Mouse (Mus musculus) cerebellum, adult 9-10 months (tissue): ENCODE measurements at regions not wholly inside any gene's neighbourhood (a gene's known extent, or its start where the extent isn't known, plus 50 kb on each side); places are given as distances from the start of the nearest gene placed in this dataset.

Source experiments
- DNase-seq: peaks from one replicate; pipeline ENCODE4 v3.0.0; 2022

DNA sequence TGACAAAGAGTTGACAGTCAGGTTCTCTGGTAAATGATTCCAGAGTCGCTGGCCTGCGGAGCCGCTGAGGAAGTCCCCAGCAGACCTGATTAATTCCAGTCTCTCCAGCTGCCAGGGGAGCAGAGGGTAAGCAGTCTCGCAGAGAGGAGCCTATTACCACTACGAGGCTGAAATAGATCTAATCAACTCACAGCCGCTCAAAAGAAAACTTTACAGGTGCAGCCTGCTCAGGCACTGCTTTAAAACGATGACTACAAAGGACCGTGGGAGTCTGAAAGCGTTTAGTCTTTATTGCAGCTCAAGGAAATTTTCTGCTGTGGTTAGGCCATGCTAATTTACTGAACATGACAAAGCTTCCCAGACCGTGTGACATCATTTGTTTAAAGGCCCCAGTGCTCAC is 462.3 kb upstream of the Pou3f3 start:
- no peak for DNase-seq

DNA sequence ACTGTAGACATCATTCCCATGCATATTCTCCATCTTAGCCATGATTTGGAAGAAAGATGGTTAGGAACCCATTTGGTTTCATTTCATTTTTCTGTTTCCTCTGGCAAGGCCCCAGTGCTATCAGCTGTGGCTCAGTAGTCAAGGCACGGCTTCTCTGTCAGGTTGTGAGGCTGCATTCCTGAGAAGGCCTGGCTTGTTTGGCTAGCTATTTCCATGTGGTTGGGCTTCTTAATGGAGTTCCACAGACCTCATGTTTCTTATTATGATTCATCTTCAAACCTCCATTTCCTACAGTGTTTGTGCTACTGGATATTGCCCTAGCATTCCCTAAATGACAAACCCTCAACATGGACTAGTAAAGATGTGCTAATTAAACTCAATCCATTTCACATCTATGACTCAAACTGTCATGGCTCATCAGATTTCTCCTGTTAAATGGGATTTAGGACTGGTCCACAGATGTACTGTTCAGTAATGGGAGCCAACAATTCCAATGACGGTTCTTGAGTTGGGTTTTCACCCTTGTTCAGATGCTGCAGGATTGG is 459.0 kb upstream of the Pou3f3 start:
- no peak for DNase-seq

DNA sequence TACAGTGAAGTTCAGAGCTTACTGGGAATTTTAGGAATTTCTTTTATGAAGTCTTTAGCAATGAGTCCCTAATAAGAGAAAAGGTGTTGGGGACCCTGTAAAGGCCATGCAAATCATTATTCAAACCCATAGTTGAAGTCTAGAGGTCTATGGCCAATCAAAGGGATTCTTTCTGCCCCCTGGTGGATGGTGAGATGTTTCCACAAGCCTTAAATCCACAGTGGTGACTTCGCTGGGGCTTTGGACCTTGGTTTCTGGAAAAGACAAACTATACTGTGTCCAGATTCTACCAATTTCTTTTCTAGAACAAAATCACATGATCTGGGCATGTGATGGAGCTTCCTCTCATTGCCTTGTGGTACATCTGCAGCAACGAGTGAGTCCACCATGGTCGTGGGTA is 457.2 kb upstream of the Pou3f3 start:
- DNase-seq: no peak

DNA sequence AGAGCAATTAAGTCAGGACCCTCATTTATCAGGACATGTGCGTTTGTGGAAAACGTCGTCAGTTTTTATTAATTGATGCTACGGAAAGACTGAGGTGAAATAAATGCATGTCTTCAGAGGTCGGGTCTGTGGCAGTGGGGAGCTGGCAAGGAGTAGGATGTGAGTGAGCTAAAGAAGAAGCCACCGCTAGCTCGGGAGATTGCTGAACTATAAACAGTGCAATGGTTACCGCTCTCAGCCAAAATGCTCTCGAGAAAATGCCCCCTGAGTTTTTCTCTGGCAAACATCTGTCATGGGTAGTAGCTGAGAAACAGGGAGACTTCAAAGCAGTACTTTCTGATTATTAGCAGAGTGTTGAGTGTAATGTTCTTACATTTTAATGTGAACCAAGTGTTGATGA is 454.4 kb upstream of the Pou3f3 start:
- no peak for DNase-seq

DNA sequence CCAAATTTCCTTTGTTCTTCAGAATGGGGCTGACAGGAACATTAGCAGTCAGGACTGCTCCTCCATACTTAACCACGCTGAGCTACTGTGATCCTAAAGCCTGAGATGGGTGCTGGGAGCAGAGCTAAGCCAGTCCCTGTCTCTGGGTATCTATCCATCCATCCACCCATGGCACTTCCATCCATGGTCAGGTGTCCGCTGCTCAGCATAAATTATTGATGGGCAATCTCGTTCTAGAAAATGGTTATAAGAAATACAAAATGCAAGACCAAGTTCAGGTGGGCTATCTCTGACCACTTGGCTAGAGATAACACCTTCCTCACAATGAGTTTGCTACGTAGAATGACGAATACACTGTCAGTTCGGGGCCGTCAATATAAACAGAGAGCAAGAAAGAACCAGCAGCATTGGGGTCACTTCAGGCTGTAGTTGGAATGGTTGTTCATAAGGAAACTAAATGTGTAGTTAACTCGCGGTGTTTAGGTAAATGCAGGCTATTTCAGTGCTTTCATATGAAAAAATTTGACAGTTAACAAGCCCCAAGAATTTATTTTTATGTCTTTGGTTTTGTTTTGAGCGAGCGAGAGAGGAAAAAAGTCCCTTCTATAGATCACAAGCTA is 453.9 kb upstream of the Pou3f3 start:
- DNase-seq: no peak

DNA sequence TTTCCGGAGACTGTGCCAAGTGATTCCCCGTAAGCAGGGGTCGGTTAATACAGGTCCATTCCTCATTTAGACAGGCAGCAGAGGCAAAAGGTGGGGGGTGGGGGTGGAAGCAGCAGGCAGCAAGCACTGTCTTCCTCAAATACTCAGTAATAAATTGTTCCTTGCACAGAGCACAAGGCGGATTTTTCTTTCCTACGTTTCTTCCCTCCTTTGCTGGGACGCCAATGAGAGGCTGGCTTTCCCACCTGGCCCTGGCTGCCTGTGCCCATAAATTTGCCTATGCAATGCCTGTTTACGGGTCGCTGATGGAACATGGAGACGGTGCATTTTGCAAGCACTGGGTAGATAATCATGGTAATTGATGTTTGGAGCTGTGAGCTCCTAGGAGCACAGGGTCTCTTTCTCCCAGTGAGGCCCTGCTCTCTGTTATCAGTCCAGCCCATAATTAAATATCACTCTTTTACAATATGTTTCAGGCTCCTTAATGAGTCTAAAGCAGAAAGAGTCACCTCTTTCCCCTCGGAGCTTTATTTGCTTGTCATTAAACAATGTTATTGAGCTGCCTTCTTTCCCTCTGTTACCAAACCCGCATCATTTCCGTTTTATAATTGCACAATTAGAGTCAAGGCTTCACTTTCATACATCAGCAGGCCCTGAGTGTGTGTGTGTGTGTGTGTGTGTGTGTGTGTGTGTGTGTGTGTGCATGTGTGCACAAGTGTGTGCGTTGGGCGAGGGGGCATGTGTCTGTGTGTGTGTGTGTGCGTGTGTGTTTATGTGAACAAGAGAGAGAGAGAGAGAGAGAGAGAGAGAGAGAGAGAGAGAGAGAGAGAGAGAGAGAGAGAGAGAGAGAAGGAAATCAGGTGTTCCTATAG is 452.7 kb upstream of the Pou3f3 start:
- no peak for DNase-seq

DNA sequence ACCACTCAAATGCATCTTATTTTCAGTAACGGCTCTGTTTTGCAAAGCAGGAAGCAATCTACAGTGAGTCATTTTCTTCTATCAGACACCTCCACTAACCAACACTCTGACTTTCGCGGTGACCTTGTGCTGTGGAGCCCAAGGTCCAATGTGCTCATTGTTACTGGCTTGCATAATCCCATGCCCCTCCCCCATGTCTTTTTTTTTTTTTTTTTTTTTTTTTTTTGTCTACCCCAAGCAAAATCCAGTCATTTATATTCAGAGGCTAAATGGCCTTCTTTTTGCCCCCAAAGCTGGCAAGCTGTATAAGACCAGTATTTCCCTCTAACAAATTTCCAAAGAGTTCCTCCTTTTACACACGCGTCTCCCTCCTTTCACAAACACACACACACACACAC is 452.1 kb upstream of the Pou3f3 start:
- DNase-seq: no peak

DNA sequence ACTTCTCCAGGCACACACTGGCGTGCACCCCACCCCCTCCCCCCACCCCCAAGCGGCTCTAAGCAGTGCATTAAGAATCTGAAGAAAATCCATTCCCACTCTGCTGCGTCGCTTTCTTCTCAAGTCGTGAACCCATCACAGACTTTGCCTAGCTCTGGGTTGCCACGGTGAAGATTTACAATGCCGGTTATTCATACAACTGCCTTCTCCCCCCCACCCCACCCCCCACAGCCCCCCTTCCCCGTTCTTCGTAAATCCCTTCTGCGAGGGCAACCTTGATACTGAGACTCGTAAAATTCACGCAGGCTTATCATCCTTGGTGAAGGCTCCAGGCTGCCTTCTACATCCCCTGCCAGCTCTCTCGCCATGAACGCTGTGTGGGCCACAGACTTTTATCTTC is 451.7 kb upstream of the Pou3f3 start:
- no peak for DNase-seq

DNA sequence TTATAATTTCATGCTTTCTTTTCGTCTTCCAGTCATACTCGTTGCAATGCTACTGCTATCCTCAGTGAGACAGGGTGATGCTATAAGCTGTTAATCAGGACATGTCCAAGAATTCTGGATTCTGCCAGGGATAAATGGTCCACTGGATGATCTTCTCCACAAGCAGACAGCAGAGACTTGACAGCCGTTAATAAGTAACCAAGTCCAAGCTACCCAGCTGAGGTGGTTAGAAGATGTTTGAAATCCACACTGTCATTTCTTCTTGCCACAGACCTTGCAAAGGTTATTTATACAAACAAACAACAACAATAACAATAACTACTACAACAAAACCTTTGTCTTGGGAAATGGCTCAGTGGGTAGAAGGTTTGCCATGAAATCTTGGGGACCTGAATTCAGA is 443.2 kb upstream of the Pou3f3 start:
- no peak for DNase-seq

DNA sequence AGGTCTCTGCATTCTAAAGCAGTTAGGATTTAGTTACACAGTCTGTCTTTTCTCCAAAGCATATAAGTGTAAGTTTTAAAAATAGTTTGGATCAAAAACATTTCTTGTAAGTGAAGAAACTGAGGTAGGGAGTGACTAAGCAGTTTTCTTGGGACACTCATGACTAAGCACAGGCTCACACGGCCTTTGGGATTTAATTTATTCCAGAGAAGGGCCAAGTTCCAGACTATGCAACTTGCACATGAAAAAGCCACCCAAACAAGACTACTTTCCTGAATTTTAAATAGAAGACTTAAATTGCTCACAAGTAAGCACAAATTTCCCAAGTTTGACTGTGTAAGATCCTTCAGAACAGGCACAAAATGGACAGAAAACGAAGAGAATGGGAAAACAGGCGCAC is 441.8 kb upstream of the Pou3f3 start:
- DNase-seq: no peak

DNA sequence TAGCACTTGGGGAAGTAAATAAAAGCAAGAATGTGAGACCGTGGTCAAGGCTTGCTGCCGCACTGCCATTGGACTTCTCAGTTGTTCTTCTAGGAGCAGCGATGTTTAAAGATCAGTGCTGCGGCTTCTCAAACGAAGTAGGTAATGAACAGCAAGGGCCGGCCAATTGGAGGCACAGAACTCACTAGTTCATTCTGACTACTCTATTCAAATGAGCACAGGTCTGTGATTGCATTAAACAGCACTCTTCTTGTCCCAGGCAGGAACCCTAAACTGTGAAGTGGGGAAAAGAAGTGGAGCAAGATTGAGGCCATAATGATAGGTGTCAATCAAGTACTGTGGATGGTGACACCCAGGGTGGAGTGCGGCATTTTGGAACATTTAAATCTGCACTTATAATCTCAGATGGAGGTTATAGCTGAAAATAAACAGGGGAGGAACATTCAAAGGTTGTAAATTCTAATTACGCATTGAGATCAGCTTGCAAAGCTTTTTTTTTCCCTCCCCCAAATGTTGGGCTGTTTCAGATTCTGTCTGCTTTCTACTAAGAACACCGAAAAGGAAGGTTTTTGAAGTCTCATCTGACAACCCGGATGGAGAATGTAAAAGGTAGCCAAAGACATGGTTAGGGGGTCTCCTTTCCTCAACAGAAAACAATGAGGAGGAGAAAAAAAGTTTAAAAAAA is 438.5 kb upstream of the Pou3f3 start:
- no peak for DNase-seq

DNA sequence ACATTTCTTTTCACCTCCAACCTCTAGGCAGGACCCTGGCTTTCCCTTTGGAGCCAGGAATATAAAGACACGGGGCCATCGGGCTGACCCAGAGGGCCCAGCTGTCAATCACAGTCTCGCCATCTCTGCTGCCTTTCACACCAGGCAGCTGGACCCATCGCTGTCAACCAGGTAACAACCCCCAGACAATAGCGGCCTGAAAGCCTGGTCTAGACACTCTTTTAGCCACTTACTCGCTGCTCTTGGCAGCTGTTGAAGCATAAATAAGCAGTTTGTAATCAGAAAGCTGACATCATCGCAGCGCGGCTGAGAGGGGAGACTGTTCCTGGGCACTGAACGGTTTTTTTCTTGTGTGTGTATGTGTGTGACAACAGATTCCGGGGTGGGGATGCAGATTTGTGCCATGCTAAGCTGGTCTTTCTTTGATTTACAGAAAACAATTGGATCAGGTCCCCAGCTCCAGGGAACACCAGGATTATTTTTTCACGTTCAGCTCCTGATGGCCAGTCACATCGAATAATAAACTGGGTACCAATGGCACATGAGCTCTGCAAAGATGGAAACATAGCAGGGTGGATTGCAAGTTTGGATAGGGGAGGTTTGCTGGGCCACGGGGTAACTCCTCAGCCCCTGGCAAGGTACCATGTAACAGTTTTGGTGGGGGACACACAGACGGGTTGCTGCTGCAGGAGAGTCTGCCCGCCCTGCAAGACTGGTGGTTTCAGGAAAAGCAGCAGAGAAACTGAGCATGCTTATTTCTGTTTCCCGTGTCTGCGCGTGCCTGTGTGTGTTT is 437.6 kb upstream of the Pou3f3 start:
- no peak for DNase-seq

DNA sequence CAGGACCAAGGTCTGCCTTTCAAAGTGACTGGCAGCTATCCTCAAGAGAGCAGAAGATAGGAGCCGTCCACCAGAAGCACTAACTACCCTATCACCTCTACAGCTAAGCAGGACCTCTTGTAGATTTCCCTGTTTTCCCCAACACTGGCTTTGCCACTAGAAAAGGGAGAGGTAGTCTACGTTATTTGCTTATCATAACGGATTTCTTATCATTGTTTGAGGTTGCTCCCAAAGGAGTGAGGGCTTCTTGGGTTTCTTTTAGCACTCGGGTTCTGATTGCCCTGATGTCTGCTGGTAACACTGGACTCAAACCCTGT is 437.0 kb upstream of the Pou3f3 start:
- no peak for DNase-seq

DNA sequence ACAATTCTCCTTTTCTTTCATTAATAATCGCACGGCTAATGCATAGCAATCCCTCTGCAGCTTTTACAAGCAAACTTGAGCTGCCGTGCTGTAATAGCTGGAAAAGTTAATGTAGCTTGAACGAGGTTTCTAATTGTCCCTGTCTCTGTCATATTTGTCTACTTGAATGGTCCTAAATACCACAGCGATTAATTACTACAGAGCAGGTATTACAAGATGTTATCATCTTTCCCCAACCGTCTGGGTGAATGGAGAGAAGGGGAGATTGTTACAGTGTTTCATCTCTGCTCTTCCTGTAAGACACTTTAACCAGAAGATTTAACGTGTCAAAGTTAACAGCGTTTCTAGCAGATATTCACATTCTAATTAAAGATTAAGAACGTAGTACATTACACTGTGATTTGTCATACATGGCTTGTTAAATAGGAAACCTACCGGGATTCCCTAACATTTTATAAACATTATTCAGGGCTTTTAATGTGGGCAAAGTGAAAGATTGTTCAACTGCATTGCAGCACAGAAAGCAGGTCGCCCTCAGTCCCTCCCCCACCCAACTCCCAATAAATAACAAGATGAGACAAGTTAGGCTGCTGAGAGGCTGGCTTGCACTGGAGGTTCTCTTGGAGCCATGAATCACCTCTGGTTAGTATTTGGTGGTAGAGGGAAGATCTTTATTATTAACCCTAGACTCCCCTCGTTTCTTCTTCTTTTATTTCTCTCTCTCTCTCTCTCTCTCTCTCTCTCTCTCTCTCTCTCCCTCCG is 436.2 kb upstream of the Pou3f3 start:
- no peak for DNase-seq

DNA sequence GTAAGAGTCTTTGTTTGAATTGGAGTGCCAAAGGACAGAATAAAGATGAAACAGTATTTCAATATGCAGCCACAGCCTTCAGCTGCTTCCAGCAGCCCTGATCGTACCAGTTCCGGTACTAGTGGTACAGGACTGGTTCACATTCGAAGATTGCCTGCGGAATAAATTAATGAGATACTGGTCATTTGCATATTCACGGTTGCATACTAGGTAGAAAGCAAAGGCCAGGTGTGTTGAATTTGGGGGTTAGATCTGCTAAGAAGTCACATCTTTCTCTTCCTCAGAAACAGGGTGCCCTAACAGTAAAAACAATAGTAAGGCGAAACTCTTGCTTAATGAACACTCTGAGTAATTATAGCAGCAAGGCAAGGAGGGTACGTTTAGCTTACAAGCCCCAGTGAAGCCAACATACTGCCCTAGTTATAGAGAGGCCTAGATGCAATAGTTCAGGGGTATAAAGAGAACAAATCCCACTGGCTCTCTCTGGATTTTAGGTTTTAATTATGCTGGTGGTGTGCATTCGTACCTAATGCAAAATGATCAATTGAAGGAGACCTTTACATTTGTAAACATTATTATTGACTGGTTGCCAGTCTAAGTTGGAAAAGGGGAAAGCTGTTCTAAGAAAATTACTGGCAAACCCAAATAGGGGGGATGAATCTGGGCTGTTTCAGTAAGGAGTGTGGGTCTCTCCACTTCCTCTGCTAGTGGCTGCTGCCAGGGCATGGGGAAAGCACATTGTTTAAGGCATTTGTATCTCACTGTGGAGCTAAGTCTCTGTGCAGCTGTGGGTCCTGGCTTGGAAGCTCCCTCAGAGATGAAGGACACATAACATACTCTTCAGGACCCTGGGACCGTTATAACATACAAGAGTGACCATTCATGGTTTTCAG is 435.3 kb upstream of the Pou3f3 start:
- DNase-seq: no peak

DNA sequence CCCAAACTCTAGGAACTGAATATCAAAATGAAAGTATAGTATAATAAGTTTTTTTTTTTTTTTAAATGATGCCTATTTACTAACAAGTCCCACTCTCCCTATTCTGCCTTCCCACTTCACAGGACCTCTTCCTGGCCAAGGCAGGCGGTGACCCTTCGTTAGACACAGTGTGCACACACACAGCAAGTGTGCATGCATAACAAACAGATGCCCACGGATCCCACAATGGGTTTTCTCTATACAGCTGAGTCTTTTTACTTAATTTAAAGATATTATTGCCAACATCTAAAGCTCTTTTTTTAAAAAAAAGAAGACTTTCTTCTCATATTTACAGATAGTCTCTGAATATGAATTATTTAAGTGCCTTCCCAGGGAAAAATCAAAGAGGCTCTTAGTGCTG is 434.5 kb upstream of the Pou3f3 start:
- no peak for DNase-seq

DNA sequence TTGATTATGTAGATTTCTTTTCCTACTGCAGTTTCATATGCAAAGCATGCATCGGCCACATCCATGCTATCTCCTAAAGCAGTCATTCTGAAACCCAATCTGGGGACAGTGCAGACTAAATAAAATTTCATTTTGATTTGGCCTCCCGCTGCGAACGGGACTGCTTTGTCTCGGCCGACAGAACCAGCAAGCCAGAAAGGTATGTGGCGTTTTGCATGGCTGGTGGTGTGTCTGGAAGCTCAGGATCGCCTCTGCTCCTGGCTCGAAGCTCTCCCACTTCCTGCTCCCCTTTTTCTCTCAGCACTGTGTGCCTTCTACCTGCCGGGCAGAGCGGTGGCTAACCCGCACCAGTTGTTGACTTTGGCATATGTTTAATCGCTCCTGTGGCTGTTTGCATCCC is 433.8 kb upstream of the Pou3f3 start:
- DNase-seq: no peak

DNA sequence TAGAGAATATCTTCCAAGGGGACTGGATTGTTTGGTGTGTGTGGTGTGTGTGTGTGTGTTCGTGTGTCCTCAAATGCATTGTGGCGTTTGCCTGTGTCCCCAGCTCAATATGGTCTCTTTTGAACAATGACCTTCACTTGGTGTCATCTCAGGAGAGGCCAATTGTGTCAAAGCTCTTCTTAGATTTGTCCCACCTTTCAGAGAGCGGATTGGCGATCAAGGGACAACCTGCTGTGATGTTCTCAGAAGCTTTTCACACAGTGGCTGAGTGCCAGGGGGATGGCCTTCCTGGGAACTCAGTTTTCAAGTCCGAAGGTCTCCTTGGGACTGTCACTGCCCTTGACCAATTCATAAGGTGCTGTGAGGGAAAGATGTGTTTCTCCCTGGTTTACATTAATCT is 433.0 kb upstream of the Pou3f3 start:
- DNase-seq: no peak

DNA sequence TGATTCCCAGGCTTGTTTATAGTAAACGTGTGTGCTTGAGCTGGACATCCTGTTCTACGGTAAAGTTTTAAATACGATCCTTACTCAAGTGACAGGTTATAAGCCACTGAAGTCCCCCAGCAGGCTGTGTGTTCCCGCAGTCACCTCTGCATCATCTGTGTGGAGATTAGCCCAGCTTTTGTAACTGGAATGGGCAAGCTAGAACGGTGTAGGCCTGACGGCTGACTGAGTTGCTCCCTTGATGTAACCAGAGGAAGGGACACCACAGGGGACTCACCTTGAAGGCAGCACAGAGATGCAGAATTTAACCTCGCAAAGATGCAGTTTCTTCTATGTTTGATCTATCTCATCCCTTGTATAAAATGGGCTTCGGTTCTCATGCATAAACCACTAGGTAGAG is 418.4 kb upstream of the Pou3f3 start:
- no peak for DNase-seq

DNA sequence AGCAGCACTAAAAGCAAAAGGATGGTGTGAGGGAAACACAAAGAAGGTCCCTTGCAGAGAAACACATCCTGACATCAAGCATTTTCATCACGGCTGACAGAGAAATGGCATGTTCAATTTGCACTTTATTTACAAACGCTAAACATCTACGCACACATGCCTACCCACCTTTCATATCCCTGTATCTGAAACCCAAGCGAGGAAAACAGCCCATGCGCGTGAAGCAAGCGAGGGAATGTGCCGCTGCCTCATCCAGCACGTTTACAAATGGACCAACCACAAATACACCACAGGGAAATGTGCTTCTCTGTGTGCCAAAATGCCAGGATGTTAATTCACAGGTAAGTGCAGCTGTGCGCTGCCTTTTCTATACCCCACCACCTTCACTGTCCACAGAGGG is 399.7 kb upstream of the Pou3f3 start:
- DNase-seq: no peak

DNA sequence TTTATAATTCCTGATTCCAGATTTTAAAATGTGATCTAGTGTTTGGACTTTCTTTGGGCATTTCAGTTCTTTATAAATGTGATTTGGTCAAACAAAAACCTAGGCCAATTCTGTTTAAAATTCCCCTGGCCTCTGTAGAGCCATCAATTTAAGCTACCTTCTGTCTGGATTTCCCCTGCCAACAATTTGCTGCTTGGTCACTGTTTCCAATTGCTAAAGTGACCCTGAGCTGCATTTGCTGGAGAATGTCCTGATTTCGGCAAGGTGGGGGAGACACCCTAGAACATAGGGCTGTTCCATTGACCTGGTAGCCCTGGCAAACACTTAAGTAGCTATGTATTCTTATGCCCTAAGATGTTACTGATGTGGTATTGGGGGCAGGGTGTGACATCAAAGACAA is 386.3 kb upstream of the Pou3f3 start:
- peak; percentile 3 for DNase-seq
